24 mouse cellular contexts compared by ENCODE assay signal in the genomic region with DNA sequence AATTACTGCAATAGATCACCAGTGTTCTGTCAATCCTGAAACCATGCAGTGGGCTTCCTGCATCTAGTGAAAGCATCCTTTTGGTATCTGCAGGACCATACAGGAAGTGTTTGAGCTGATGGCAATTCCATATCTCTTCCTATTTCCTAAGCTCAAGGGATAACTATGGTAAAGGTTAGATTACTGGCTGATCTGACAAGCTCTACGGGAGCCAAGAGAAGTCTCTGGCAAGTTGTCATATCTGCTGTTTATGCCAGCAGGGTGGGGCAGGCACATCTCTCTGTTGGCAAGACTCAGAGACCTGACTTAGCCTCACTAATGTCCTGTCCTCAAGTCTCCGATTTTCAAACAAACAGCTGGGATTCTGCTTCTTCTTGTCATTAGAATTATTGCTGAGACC. TPM values are rescaled to one million over a fixed set of nuclear protein-coding genes. Genes with fewer than 3 reads are reported as not detected.
DNase-seq lines count a peak whose midpoint lies in the region; ATAC-seq and TF ChIP-seq lines count a peak whose summit lies in the region.
"Had no signal": no experiment of that assay in that cellular context is flagged by ENCODE, and none has a peak within 500 bp of the region (broad histone marks: within the 10 kb centered on the region; RNA-seq: fewer than 3 reads in every experiment).

No protein-coding gene starts in this region.

- no peak for ATAC-seq in liver, embryonic 11.5 days (replicated peaks; ENCODE audit: low FRiP score)
- ATAC-seq in megakaryocyte progenitor cell, adult 5-6 weeks (replicated peaks; ENCODE audit: poor library complexity): peak; percentile 52; the same call in 1 of the 2 replicates
- ATAC-seq in neural tube, embryonic 15.5 days (ENCODE audit: low FRiP score): no peak
- ATAC-seq: hindbrain, embryonic 16.5 days; lung, postnatal 0 days had no signal

- no peak overlapping the region for H3K4me2 ChIP-seq in liver, embryonic 11.5 days
- no peak overlapping the region for H3K4me2 ChIP-seq in neural tube, embryonic 15.5 days
- H3K4me2 ChIP-seq: forebrain, embryonic 12.5 days; heart, embryonic 13.5 days; limb, embryonic 12.5 days had no signal

- DNase-seq in liver, adult 2 months (ENCODE audit: extremely low read depth, low read depth, low spot score): peak; percentile 27
- DNase-seq in liver, embryonic 11.5 days (ENCODE audit: low spot score): no peak
- peak; percentile 25 to 44 for DNase-seq in cerebellum, adult 18-20 months
- DNase-seq in cerebellum, postnatal 36 days: peak; percentile 22 to 33
- no peak for DNase-seq in testis, postnatal 10 days (ENCODE audit: low spot score)
- DNase-seq in layer of hippocampus, adult 9-11 months: no peak
- DNase-seq: adrenal gland, adult 2 months; heart, postnatal 4 days; kidney, adult 18-20 months; kidney, postnatal 10 days; midbrain, embryonic 14.5 days; thymus, postnatal 36 days had no signal

- no peak overlapping the region for H3K4me3 ChIP-seq in liver, adult 2 months (ENCODE audit: insufficient read depth, low read depth, low read length)
- no peak overlapping the region for H3K4me3 ChIP-seq in liver, embryonic 11.5 days (ENCODE audit: low read depth, low read length)
- H3K4me3 ChIP-seq in neural tube, embryonic 15.5 days (replicated peaks): no peak overlapping the region
- H3K4me3 ChIP-seq: forebrain, embryonic 12.5 days; heart, embryonic 13.5 days; limb, embryonic 12.5 days had no signal

- 22% methylated on average over 2 of the region's 2 CpGs for WGBS in liver, adult 2 months
- WGBS in liver, embryonic 11.5 days: 38% methylated on average over 2 of the region's 2 CpGs
- WGBS in neural tube, embryonic 15.5 days: 81% methylated on average over 2 of the region's 2 CpGs

- no peak for TF ChIP-seq POLR2A in liver, adult 2 months (IDR thresholded peaks at IDR 0.05; ENCODE audit: extremely low read depth, insufficient read depth, low read length)

- H3K36me3 ChIP-seq in liver, adult 2 months (ENCODE audit: control insufficient read depth, insufficient read depth, low read length): no peaks in the 10 kb centered on the region
- H3K36me3 ChIP-seq in liver, embryonic 11.5 days (ENCODE audit: control insufficient read depth, insufficient read depth, low read length): no peaks in the 10 kb centered on the region
- no peaks in the 10 kb centered on the region for H3K36me3 ChIP-seq in neural tube, embryonic 15.5 days
- H3K36me3 ChIP-seq: forebrain, embryonic 12.5 days; heart, embryonic 13.5 days; limb, embryonic 12.5 days had no signal

- H3K79me2 ChIP-seq in liver, adult 2 months (ENCODE audit: control insufficient read depth, insufficient read depth, low read length): no peaks in the 10 kb centered on the region

- H3K4me1 ChIP-seq in liver, adult 2 months (ENCODE audit: control insufficient read depth, insufficient read depth, low read length): no peaks in the 10 kb centered on the region
- H3K4me1 ChIP-seq in liver, embryonic 11.5 days (replicated peaks; ENCODE audit: control insufficient read depth, insufficient read depth, low read length): no peaks in the 10 kb centered on the region
- H3K4me1 ChIP-seq in neural tube, embryonic 15.5 days: no peaks in the 10 kb centered on the region
- H3K4me1 ChIP-seq: forebrain, embryonic 12.5 days; limb, embryonic 12.5 days had no signal

- H3K27ac ChIP-seq in liver, adult 2 months (replicated peaks; ENCODE audit: insufficient read depth, low read depth, low read length): no peak overlapping the region
- H3K27ac ChIP-seq in liver, embryonic 11.5 days (ENCODE audit: low read depth, low read length): no peak overlapping the region
- no peak overlapping the region for H3K27ac ChIP-seq in neural tube, embryonic 15.5 days (replicated peaks)
- H3K27ac ChIP-seq: forebrain, embryonic 12.5 days; heart, embryonic 13.5 days; limb, embryonic 12.5 days had no signal

- no peaks in the 10 kb centered on the region; the same call in 1 of the 2 replicates for H3K27me3 ChIP-seq in liver, adult 2 months (ENCODE audit: control insufficient read depth, insufficient read depth, low read length)
- no peaks in the 10 kb centered on the region for H3K27me3 ChIP-seq in liver, embryonic 11.5 days (replicated peaks; ENCODE audit: control insufficient read depth, insufficient read depth, low read length)
- no peaks in the 10 kb centered on the region for H3K27me3 ChIP-seq in neural tube, embryonic 15.5 days (replicated peaks)
- H3K27me3 ChIP-seq: forebrain, embryonic 12.5 days; limb, embryonic 12.5 days had no signal

- no peaks in the 10 kb centered on the region for H3K9me3 ChIP-seq in liver, embryonic 11.5 days (ENCODE audit: control insufficient read depth, low read length)
- H3K9me3 ChIP-seq in neural tube, embryonic 15.5 days (replicated peaks): no peaks in the 10 kb centered on the region
- H3K9me3 ChIP-seq: forebrain, embryonic 12.5 days; heart, embryonic 13.5 days; limb, embryonic 12.5 days had no signal

- H3K9ac ChIP-seq in liver, adult 2 months (ENCODE audit: low read depth, low read length): no peak overlapping the region
- H3K9ac ChIP-seq in liver, embryonic 11.5 days (ENCODE audit: low read depth, low read length): no peak overlapping the region
- no peak overlapping the region for H3K9ac ChIP-seq in neural tube, embryonic 15.5 days (replicated peaks)
- H3K9ac ChIP-seq: forebrain, embryonic 12.5 days; heart, embryonic 13.5 days; limb, embryonic 12.5 days had no signal

- no peak for TF ChIP-seq CTCF in liver, adult 2 months (IDR thresholded peaks at IDR 0.05; ENCODE audit: low read depth, low read length)

RNA-seq across cellular contexts. Expression of a gene that starts 17.2 kb away (rescaled TPM):
- total RNA-seq in liver, adult 2 months (2014; rRNA removed): not detected in 2 replicates
- polyA plus RNA-seq in liver, adult 2 months (2012; rRNA removed): 0.10 TPM in 1 of 2 replicates, not detected in the other
- 61.3 and 70.2 TPM in 2 replicates for polyA plus RNA-seq in liver, embryonic 11.5 days (2014; fragmentation: Nextera tagmentation; extraction: Ambion mirVana)
- total RNA-seq in megakaryocyte progenitor cell, adult 5-6 weeks (2015): 1.7 and 2.4 TPM in 2 replicates
- 1.4 and 4.2 TPM in 2 replicates for total RNA-seq in megakaryocyte progenitor cell, adult 5-6 weeks (2017)
- polyA plus RNA-seq in neural tube, embryonic 15.5 days (2015; fragmentation: Nextera tagmentation; extraction: Ambion mirVana): 0.37 and 0.75 TPM in 2 replicates
- total RNA-seq: layer of hippocampus, adult 8-10 months; left cerebral cortex, adult 8-10 months had no signal
- polyA plus RNA-seq: adrenal gland, adult 2 months had no signal

RNA-seq across cellular contexts. Expression of a gene that starts 31.6 kb away (rescaled TPM):
- total RNA-seq in liver, adult 2 months (2014; rRNA removed): not detected in 2 replicates
- not detected in 2 replicates for polyA plus RNA-seq in liver, adult 2 months (2012; rRNA removed)
- polyA plus RNA-seq in liver, embryonic 11.5 days (2014; fragmentation: Nextera tagmentation; extraction: Ambion mirVana): 0.16 and 0.38 TPM in 2 replicates
- total RNA-seq in megakaryocyte progenitor cell, adult 5-6 weeks (2015): not detected in 2 replicates
- total RNA-seq in megakaryocyte progenitor cell, adult 5-6 weeks (2017): not detected in 2 replicates
- polyA plus RNA-seq in neural tube, embryonic 15.5 days (2015; fragmentation: Nextera tagmentation; extraction: Ambion mirVana): 0.09 and 0.14 TPM in 2 replicates
- total RNA-seq: heart, postnatal 4 days; layer of hippocampus, adult 8-10 months; left cerebral cortex, adult 8-10 months; megakaryocyte, adult 5-6 weeks had no signal
- polyA plus RNA-seq: adrenal gland, adult 2 months; forebrain, embryonic 12.5 days; limb, embryonic 12.5 days; midbrain, embryonic 14.5 days had no signal

RNA-seq across cellular contexts. Expression of a gene that starts 45.9 kb away (rescaled TPM):
- total RNA-seq in liver, adult 2 months (2014; rRNA removed): 13.7 and 13.8 TPM in 2 replicates
- polyA plus RNA-seq in liver, adult 2 months (2012; rRNA removed): 10.1 and 12.5 TPM in 2 replicates
- 42.6 and 45.0 TPM in 2 replicates for polyA plus RNA-seq in liver, embryonic 11.5 days (2014; fragmentation: Nextera tagmentation; extraction: Ambion mirVana)
- total RNA-seq in megakaryocyte progenitor cell, adult 5-6 weeks (2015): 44.2 and 50.1 TPM in 2 replicates
- total RNA-seq in megakaryocyte progenitor cell, adult 5-6 weeks (2017): 33.5 and 38.1 TPM in 2 replicates
- 78.0 and 81.7 TPM in 2 replicates for polyA plus RNA-seq in neural tube, embryonic 15.5 days (2015; fragmentation: Nextera tagmentation; extraction: Ambion mirVana)

RNA-seq across cellular contexts. Expression of a gene that starts 55.5 kb away (rescaled TPM):
- 0.09 TPM in 1 of 2 replicates, not detected in the other for total RNA-seq in liver, adult 2 months (2014; rRNA removed)
- polyA plus RNA-seq in liver, adult 2 months (2012; rRNA removed): 0.05 TPM in 1 of 2 replicates, not detected in the other
- not detected in 2 replicates for polyA plus RNA-seq in liver, embryonic 11.5 days (2014; fragmentation: Nextera tagmentation; extraction: Ambion mirVana)
- total RNA-seq in megakaryocyte progenitor cell, adult 5-6 weeks (2015): not detected in 2 replicates
- total RNA-seq in megakaryocyte progenitor cell, adult 5-6 weeks (2017): not detected in 2 replicates
- 0.13 TPM in 1 of 2 replicates, not detected in the other for polyA plus RNA-seq in neural tube, embryonic 15.5 days (2015; fragmentation: Nextera tagmentation; extraction: Ambion mirVana)
- total RNA-seq: adrenal gland, adult 2 months; gastrocnemius, postnatal 4 days; heart, postnatal 4 days; megakaryocyte, adult 5-6 weeks had no signal
- polyA plus RNA-seq: adrenal gland, adult 2 months; embryonic facial prominence, embryonic 14.5 days; forebrain, embryonic 12.5 days; heart, embryonic 13.5 days; hindbrain, embryonic 16.5 days; limb, embryonic 12.5 days; lung, postnatal 0 days; midbrain, embryonic 14.5 days had no signal

Comparison
In these comparisons a context has a peak if more than half of its experiments do, and no peak if none do; other contexts are left out.
1. DNase-seq: peak in liver, adult 2 months (single experiment), cerebellum, adult 18-20 months (2 of 2) and cerebellum, postnatal 36 days (2 of 2); none in liver, embryonic 11.5 days (single experiment), testis, postnatal 10 days (single experiment) and layer of hippocampus, adult 9-11 months (single experiment).
2. RNA of a gene that starts 17.2 kb away (polyA plus RNA-seq): 61.3 to 70.2 TPM in liver, embryonic 11.5 days; 0.37 to 0.75 TPM in neural tube, embryonic 15.5 days and 0.10 TPM in liver, adult 2 months; every median in the first group is over 10 times any median in the second.